Mouse (Mus musculus) heart, postnatal 0 days (tissue): ENCODE measurements at regions not wholly inside any gene's neighbourhood (a gene's known extent, or its start where the extent isn't known, plus 50 kb on each side); places are given as distances from the start of the nearest gene placed in this dataset.

Experiments used
- ATAC-seq: fragments of 200-750 bp; cut with Nextera tagmentation; 2 replicates; pipeline ENCODE4 v1.8.0; 2017; ENCODE audit warnings: low read depth, moderate number of reproducible peaks, moderate library complexity; ENCODE audit not compliant: insufficient read depth
- DNase-seq: peaks from one replicate; pipeline ENCODE4 v3.0.0-alpha.2; 2016; ENCODE audit warnings: low spot score
- H3K27ac ChIP-seq: fragments of 300-500 bp; sonication (generic); 2 replicates; pipeline ENCODE4 v1.5.1; 2014; ENCODE audit warnings: low read depth, mild to moderate bottlenecking
- H3K27me3 ChIP-seq: fragments of 300-500 bp; sonication (generic); 2 replicates; pipeline ENCODE4 v1.6.1; 2014; ENCODE audit warnings: low read length, mixed read lengths; ENCODE audit not compliant: control insufficient read depth, insufficient read depth
- H3K36me3 ChIP-seq: fragments of 300-500 bp; sonication (generic); replicated peaks from 2 replicates; pipeline ENCODE4 v1.6.1; 2014; ENCODE audit warnings: low read length, mixed read lengths; ENCODE audit not compliant: control insufficient read depth, insufficient read depth
- H3K4me1 ChIP-seq: fragments of 300-500 bp; sonication (generic); 2 replicates; pipeline ENCODE4 v1.6.1; 2014; ENCODE audit warnings: antibody characterized with exemption; ENCODE audit not compliant: control insufficient read depth, insufficient read depth
- H3K4me2 ChIP-seq: fragments of 300-500 bp; sonication (generic); 2 replicates; pipeline ENCODE4 v1.6.1; 2014; ENCODE audit warnings: low read depth, mild to moderate bottlenecking, low read length, moderate library complexity
- H3K4me3 ChIP-seq: fragments of 300-500 bp; sonication (generic); 2 replicates; pipeline ENCODE4 v1.5.1; 2014; ENCODE audit warnings: low read depth, low read length
- H3K9ac ChIP-seq: fragments of 300-500 bp; sonication (generic); replicated peaks from 2 replicates; pipeline ENCODE4 v1.6.1; 2014; ENCODE audit warnings: low read depth, low read length, mixed read lengths
- H3K9me3 ChIP-seq: fragments of 300-500 bp; sonication (generic); replicated peaks from 2 replicates; pipeline ENCODE4 v1.6.1; 2016; ENCODE audit warnings: low read length; ENCODE audit not compliant: control insufficient read depth
- CTCF ChIP-seq: IDR thresholded peaks from 2 replicates; pipeline ENCODE4 v1.5.1; 2016; ENCODE audit warnings: antibody characterized with exemption, control low read depth, low read depth
- EP300 ChIP-seq: IDR thresholded peaks from 2 replicates; pipeline ENCODE4 v1.6.1; 2016; ENCODE audit warnings: antibody characterized with exemption, low read depth
- WGBS: fragments of 180-500 bp; shearing (Covaris S2); extraction: QIAGEN DNeasy Blood & Tissue Kit; methylation state at CpG from one replicate; pipeline ENCODE4 v1.1.7; 2014; 5-methylcytosine and 5-hydroxymethylcytosine counted together

DNA sequence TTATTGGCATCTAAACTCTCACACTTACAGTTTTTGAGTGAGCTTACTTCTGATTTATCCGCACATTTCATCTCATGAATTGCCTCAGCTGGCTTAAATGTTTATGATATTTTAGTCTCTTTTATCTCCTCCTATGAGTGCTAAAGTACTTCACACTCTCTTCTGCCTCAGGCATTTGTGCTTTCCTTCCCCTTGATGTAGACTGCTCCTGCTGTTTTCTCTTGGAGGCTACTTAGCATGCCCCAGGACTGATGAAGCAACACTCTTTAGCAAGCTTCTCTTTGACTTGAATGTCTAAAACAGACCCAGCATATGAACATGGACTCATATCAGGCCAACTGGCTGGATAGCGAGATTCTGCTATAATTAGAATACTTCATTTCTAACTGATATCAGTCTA is 882.8 kb downstream of the Tecrl start:
- no peak for TF ChIP-seq EP300
- no peak for TF ChIP-seq CTCF
- WGBS, result 36% methylated on average over 2 of the region's 2 CpGs

DNA sequence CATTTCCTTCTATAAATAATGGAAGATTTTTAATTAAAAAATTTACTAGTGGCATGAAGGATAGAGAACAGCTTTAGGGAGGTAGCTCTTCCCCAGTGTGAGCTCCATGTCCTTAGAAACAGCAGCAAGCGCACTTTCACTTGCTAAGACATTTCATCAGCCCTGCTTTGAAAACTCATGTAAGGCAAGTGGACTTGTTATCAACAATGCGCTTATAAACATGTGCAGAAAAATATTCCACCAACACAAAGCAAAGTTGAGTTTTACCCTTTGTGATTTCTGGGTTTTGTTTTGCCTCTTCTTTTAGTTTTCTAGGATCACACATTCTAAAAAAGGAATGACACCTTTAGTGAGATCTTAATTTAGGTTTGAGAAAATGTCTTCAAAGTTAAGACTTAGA is 890.7 kb downstream of the Tecrl start:
- H3K27ac ChIP-seq, result no peak overlapping the region
- no peak overlapping the region for H3K4me2 ChIP-seq
- ATAC-seq (no peak), DNase-seq (no peak)
- TF ChIP-seq EP300 (no peak), CTCF (no peak)
- no peaks in the 10 kb centered on the region for H3K4me1 ChIP-seq
- no peak overlapping the region for H3K4me3 ChIP-seq
- H3K27me3 ChIP-seq, result no peaks in the 10 kb centered on the region
- WGBS, result 82% methylated on average over 2 of the region's 2 CpGs
- no peak overlapping the region for H3K9ac ChIP-seq
- H3K9me3 ChIP-seq, result no peaks in the 10 kb centered on the region
- no peaks in the 10 kb centered on the region for H3K36me3 ChIP-seq

More for the DNA sequence above, 882.8 kb downstream of the Tecrl start:
- no peak for ATAC-seq
- no peaks in the 10 kb centered on the region for H3K9me3 ChIP-seq
- H3K9ac ChIP-seq, result no peak overlapping the region
- H3K27ac ChIP-seq, result no peak overlapping the region
- no peak overlapping the region for H3K4me3 ChIP-seq
- peaks cover 4% of the 10 kb centered on the region; the same call in 1 of the 2 replicates for H3K4me1 ChIP-seq
- no peaks in the 10 kb centered on the region for H3K27me3 ChIP-seq
- H3K4me2 ChIP-seq, result no peak overlapping the region
- DNase-seq, result no peak
- H3K36me3 ChIP-seq, result no peaks in the 10 kb centered on the region

DNA sequence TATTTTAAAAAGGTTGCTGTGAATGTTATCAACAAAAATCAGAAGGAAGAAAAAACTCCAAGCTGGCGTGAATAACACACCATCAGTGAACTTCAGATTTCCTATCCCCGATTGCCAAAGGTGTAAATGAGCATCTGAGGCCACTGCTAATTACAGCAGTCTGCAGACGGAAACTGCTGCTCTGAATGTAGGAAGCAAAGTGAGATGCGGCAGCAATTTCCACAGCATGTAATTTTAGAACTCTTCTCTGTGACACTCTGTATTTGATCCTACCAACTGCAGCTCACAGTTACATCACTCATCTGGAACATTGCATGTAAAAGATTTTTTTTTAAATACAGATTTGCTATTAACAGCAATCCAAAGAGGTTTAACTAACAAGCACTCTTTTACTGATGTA is 913.7 kb downstream of the Tecrl start:
- Histone ChIP-seq H3K4me3 (no peak overlapping the region), H3K9me3 (no peaks in the 10 kb centered on the region), H3K27ac (no peak overlapping the region), H3K4me1 (no peaks in the 10 kb centered on the region), H3K36me3 (no peaks in the 10 kb centered on the region), H3K27me3 (no peaks in the 10 kb centered on the region), H3K9ac (no peak overlapping the region), H3K4me2 (no peak overlapping the region)
- 63% methylated on average over 4 of the region's 4 CpGs for WGBS
- DNase-seq (no peak), ATAC-seq (no peak)
- TF ChIP-seq CTCF (no peak), EP300 (no peak)

DNA sequence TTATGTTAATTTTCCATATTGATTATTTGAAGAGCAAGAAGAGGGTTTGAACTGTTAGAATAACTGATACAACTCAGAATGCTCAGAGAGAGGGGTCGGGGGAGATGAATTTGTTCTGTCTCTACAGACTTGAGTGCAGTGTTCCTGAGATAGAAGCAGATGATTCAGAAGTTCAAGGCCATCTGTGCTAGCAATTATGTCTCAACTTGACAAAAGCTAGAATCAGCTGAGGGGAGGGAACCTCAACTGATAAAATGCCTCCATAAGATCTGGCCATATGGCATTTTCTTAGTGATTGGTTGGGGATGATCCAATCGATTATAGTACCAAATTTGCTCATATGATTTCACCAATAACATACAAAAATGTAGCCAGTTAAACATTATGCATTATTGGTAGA is 914.9 kb downstream of the Tecrl start:
- Histone ChIP-seq H3K4me1 (no peaks in the 10 kb centered on the region), H3K27ac (no peak overlapping the region), H3K4me2 (no peak overlapping the region), H3K36me3 (no peaks in the 10 kb centered on the region), H3K27me3 (no peaks in the 10 kb centered on the region), H3K9ac (no peak overlapping the region), H3K4me3 (no peak overlapping the region), H3K9me3 (no peaks in the 10 kb centered on the region)
- TF ChIP-seq EP300 (no peak), CTCF (no peak)
- DNase-seq (no peak), ATAC-seq (no peak)
- WGBS, result 65% methylated on average over 2 of the region's 2 CpGs

DNA sequence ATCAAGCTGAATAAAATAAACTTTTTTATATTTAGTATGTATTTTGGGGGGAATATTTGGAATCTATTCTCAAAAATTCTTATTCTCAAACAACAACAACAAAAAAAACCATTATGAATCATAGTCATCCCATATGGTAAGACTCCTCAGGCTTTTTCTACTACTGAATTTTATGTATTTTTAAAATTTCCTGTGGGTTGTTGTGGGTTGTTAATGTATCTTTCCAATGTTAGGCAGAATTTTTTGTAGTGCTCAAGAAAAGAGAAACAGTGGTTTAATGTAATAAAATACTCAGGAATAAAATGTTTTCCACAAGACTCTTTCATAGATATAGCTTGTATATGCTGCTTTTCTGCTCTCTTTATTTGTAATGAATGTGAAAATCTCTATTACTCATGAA is 934.6 kb downstream of the Tecrl start:
- Histone ChIP-seq H3K4me2 (no peak overlapping the region), H3K36me3 (no peaks in the 10 kb centered on the region), H3K9ac (no peak overlapping the region), H3K9me3 (no peaks in the 10 kb centered on the region), H3K27me3 (no peaks in the 10 kb centered on the region), H3K4me1 (no peaks in the 10 kb centered on the region), H3K4me3 (no peak overlapping the region), H3K27ac (no peak overlapping the region)
- DNase-seq (no peak), ATAC-seq (no peak)
- no peak for TF ChIP-seq EP300
- TF ChIP-seq CTCF, result no peak

DNA sequence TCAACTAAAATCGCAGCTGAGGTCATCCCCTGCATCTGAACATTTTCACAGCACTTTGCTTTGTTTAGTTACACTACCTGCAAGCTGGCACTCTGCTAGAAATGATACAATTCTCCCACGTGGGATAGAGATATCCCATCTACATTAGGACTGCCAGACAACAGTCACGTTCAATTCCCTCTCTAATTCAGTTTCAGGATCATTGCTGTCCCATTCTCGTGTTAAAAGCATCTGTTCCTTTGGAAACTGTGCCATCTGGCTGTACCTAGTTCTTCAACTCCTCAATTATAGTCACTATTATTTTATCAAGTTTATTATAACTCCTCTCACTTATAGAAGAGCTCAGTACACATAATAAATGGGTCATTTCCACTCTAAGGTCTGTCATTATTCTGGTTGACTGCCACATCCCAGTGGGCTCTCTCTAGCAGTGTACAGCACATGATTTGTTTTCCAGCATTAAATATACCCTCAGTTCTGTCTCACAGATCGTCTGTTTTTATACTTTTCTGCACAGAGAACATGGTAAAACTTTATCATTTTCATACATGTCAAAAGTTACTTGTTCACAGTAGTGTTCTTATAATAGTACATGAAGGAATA is 958.3 kb downstream of the Tecrl start:
- ATAC-seq (no peak), DNase-seq (no peak)
- Histone ChIP-seq H3K27ac (no peak overlapping the region), H3K27me3 (no peaks in the 10 kb centered on the region), H3K4me1 (no peaks in the 10 kb centered on the region), H3K9ac (no peak overlapping the region), H3K36me3 (no peaks in the 10 kb centered on the region), H3K9me3 (no peaks in the 10 kb centered on the region), H3K4me2 (no peak overlapping the region), H3K4me3 (no peak overlapping the region)
- WGBS, result 51% methylated on average over 5 of the region's 5 CpGs
- TF ChIP-seq EP300 (no peak), CTCF (no peak)
